Mouse (Mus musculus) testis, postnatal 10 days (tissue): Measurements from ENCODE around the gene Abr.
A peak's percentile ranks its signal among the peaks of the same experiment; 100 is the strongest.

Experiments
- DNase-seq: peaks from one replicate; pipeline ENCODE4 v3.0.0; 2021; ENCODE audit warnings: low spot score

Abr gene

DNA sequence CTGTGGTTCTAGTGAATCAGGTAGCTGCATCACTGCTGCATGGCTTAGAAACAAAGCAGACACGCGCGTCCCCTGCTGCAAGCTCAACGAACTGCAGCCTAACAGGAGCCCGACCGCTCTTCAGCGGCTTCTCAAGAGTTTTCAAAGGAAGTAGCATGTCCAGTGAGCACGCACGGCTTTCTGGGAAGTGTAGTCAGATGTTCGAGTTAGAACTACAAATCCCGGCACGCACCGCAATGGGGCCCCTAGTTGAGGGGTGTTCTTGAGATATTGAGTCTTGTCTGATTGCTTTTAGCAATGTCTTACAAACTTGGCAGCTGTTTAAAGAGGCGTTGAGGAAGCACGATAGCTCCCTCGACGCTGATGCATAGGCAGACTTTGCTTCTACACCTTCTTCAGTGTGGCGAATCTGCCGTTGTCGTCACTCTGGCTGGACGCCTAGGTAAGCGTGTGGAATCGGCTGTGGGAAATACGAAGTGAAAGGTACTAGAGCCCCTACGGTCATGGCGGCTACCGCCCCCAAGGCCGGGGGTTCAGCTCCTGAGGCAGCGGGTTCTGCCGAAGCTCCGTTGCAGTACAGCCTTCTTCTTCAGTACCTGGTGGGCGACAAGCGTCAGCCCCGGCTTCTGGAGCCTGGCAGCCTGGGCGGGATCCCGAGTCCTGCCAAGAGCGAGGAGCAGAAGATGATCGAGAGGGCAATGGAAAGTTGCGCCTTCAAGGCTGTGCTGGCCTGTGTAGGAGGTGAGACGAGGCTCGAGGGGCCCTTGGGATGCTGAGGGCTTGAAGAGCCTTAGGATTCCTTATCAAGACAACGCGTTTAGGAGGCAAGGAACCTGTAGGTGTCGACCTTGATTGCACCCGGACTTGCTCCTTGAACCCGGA is 215.2 kb downstream of the Abr start, which contains the start of gene Timm22:
Timm22 (plus strand) TSS at position 251 of the 882 bp plus-strand sequence.
- DNase-seq: peak; percentile 97

DNA sequence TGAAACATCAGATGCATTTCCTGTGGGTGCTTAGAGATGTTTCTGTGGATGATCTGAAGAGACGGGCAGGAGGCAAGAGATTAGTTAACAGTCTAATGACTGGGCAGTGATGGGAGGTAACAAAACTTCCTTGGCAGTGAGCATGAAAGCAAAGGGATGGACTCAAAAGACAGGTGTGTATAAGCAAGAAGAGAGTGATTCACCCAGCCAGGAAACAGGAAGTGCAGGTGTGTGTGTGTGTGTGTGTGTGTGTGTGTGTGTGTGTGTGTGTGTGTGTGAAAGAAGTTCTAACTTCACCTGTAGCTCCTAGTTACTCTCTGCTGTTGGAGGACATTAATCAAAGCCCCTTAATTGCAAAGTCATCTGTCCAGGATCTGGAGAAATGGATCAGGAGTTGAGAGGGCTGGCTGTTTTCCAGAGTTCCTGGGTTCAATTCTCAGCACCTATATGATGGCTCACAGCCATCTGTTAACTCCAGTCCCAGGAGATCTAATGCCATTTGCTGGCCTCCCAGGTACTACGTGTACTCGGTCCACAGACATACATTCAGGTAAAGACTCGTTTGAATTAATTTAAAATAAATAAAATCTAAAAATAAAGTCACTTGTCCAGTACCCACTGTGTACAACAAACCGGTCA is 216.4 kb downstream of the Abr start:
- no peak for DNase-seq

DNA sequence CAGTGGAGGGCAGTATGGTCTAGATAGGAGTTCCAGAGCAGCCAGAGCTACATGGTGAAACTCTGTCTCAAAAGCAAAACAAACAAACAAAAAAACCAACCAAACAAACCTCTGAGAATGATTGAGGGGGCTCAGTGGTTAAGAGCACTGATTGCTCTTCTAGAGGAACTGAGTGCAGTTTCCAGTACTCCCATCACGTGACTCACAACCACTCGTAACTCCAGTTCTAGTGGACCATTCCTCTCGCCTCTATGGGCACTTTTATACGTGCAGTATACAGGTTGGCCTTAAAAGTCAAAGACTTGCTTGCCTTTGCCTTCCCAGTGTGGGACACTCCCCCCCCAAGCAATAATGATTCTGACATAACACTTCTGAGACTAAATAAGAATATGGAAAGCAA is 217.0 kb downstream of the Abr start:
- DNase-seq: no peak

DNA sequence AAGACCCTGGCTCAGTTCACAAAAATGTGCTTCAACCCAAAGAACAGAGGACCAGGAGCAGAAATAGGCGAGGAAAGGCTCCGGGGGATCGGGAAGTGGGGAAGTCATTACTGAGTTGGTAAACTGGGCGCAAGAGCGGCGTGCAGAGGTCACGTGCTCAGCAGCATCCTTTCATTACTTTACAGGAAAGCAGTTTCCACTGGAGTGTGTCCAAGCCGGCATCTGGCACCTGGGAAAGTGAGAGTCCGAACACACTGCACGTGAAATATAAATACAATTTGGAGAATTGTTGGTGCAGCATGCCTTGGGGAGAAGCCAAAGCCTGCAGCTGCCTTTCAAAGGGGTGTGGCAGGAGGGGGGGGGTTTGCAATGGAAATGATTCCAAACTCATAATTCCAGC is 220.7 kb downstream of the Abr start:
- no peak for DNase-seq

GRCm38 (mm10) chr11:76399587-76400330 is 222.4 kb downstream of the Abr start:
- DNase-seq: no peak

GRCm38 (mm10) chr11:76398798-76399586 is 223.1 kb downstream of the Abr start, which contains the start of gene Nxn:
Nxn (minus strand) TSS chr11:76399140.
- peak; percentile 96 for DNase-seq

DNA sequence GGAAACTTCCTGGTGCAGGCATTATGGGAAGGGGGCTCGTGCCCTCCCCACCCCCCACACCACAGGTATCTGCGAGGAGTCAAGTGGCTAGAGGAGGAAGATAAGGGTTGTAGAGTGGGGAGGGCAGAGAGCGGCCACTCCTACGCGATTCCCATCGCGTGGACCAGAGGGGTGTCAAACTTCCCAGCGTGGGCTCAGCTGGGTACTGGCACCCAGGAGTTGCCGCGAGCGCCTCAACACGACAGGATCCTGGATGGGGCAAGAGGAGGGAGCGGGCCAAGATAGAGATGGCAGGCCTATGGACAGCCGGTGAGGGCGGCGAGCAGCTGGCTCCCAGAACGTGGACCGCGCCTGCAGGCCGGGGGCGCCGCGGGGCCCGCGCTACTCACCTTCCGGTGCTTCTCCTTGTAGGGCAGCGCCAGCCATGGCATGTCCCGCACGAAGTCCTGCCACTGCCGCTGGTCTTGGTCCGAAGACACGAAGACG is 223.8 kb downstream of the Abr start:
- peak; percentile 63 for DNase-seq

GRCm38 (mm10) chr11:76397650-76398311 is 224.3 kb downstream of the Abr start:
- peak; percentile 69 for DNase-seq

- DNase-seq: no peak
These were observed 229.1 kb downstream of the Abr start for GRCm38 (mm10) chr11:76392996-76393395.

- DNase-seq: no peak
These were observed 229.6 kb downstream of the Abr start for GRCm38 (mm10) chr11:76392532-76392931.

DNA sequence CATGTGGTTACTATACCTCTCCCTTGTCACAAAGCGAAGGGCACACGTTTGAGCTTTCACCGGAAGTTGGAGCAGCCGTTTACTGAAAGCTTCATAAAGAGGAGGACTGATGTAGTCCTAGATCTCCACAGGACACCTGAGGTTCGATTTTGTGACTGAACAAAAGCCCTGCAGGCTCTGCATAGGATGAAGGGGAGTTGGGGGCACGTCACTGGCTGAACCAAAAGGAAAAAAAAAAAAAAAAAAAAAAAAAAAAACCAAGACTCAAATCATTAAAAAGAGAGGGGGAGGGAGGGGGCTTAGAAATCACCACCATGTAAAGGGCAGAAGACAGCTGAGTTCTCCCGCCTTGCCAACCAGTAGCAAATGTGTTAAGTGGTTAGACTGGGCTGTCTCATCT is 233.4 kb downstream of the Abr start:
- no peak for DNase-seq

DNA sequence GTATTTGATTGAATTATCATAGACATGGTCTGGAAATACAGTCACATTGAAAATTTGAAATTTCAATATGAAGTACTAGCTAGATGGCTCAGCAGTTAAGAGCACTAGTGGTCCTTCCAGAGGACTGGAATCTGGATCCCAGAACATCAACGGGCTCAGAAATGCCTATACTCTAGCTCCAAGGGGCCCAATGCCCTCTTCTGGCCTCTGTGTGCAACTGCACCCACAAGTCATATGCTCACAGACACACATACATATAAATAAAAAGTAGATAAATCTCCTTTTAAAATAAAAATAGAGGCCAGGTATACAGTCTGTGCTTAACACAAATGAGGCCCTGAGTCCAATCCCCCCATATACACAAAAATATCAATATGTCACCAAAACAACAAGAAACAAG is 235.0 kb downstream of the Abr start:
- DNase-seq: no peak

GRCm38 (mm10) chr11:76385746-76386145 is 236.4 kb downstream of the Abr start:
- no peak for DNase-seq

DNA sequence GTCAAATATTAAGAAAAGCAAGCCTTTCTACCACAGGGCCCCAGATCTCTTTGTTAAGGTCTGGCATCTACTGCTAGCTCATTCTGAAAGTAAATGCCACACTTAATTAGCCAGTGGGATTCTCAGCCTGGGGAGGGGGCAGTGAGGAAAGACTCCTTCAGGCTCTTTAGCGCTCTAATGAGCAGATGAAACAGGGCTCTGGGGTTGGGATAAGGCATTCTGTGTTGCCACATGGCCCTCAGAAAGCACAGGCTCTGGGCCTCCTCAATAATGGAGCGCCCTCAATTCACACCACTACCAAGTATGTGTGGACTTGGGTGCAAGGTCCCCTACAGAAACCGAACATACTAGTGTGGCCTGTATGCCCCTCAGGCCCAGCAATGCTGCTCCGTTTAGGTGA is 237.1 kb downstream of the Abr start:
- no peak for DNase-seq

GRCm38 (mm10) chr11:76384307-76384706 is 237.8 kb downstream of the Abr start:
- no peak for DNase-seq

- no peak for DNase-seq
These were observed 239.3 kb downstream of the Abr start for GRCm38 (mm10) chr11:76382711-76383324.

DNA sequence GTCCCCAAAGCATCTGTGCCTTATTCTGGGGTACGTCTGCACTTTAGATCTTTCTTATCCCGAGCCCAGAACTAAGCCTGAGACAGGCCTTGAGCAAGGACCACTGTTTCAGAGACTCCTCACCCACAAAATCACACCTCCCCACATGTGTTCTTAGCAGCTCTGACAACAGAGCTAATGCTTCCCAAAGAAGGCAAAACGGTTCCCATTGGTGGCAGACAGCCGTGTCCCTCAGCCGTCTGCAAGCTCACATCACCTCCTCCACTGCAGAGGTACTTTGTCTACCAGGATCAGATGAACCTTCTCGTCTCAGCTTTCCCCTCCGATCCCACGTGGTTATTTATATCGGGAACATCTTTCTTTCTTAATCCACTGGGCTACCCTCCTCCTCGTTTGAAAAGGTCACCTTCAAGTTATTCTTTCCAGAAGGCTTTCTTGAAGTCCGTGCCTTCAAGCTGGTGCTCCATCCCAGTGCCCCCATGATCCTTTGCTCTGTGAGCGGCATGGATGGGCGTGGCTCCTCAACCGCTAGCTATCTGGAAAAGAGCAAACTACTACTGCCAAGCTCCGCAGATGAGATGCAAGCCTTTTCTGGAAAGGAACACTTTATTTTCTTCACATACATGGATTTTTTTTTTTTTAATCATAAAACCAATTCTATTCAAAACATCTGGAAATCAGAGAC is 240.8 kb downstream of the Abr start:
- DNase-seq: peak; percentile 31

GRCm38 (mm10) chr11:76379921-76380544 is 242.1 kb downstream of the Abr start:
- DNase-seq: peak; percentile 46

DNA sequence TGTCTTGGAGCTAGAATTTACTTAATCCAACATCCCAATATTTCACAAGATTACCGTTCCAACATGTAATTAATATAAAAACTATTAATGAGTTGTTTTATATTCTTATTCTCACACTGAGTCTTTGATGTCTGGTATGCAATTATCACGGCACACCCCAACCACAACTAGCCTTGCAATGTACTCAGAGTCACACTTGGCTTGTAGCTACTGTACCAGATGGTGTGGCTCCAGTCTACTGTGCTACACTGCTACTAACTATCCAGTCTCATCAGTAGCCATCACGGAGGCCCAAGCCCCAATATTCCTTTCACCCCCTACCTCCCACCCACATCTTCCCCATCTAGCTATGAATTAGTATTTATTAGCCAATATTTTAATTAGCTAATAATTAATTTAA is 245.7 kb downstream of the Abr start:
- DNase-seq: no peak
